Mouse (Mus musculus): Measurements from ENCODE around the gene Tap1. TPM values are rescaled to one million over a fixed set of nuclear protein-coding genes. Genes with fewer than 3 reads are reported as not detected.

Gene Tap1
- polyA plus RNA-seq, 1 experiment from 2014 or later, result 2.2 TPM

Other genes with a start within 250 kb of the Tap1 start
- 157 and 161 TPM in 2 replicates for gene Pfdn6, start 247.2 kb upstream of the Tap1 start, polyA plus RNA-seq (2014; fragmentation: Nextera tagmentation; extraction: Ambion mirVana)
- 15.6 and 19.5 TPM in 2 replicates for gene Wdr46, start 246.9 kb upstream of the Tap1 start, polyA plus RNA-seq (2014; fragmentation: Nextera tagmentation; extraction: Ambion mirVana)
- 7.8 and 9.2 TPM in 2 replicates for gene B3galt4, start 236.1 kb upstream of the Tap1 start, polyA plus RNA-seq (2014; fragmentation: Nextera tagmentation; extraction: Ambion mirVana)
- gene Vps52, start 231.7 kb upstream of the Tap1 start, polyA plus RNA-seq (2014; fragmentation: Nextera tagmentation; extraction: Ambion mirVana), result 56.0 and 56.6 TPM in 2 replicates
- gene Rps18, start 231.6 kb upstream of the Tap1 start, polyA plus RNA-seq (2014; fragmentation: Nextera tagmentation; extraction: Ambion mirVana), result 804 and 966 TPM in 2 replicates
- 12.5 and 16.5 TPM in 2 replicates for gene H2-K1, start 187.2 kb upstream of the Tap1 start, polyA plus RNA-seq (2014; fragmentation: Nextera tagmentation; extraction: Ambion mirVana)
- 6.3 and 7.8 TPM in 2 replicates for gene Ring1, start 162.9 kb upstream of the Tap1 start, polyA plus RNA-seq (2014; fragmentation: Nextera tagmentation; extraction: Ambion mirVana)
- 64.3 and 67.3 TPM in 2 replicates for gene H2-Ke6, start 159.5 kb upstream of the Tap1 start, polyA plus RNA-seq (2014; fragmentation: Nextera tagmentation; extraction: Ambion mirVana)
- 87.1 and 97.0 TPM in 2 replicates for gene Slc39a7, start 155.9 kb upstream of the Tap1 start, polyA plus RNA-seq (2014; fragmentation: Nextera tagmentation; extraction: Ambion mirVana)
- 32.2 and 34.5 TPM in 2 replicates for gene Rxrb, start 155.7 kb upstream of the Tap1 start, polyA plus RNA-seq (2014; fragmentation: Nextera tagmentation; extraction: Ambion mirVana)
- gene Col11a2, start 148.1 kb upstream of the Tap1 start, polyA plus RNA-seq (2014; fragmentation: Nextera tagmentation; extraction: Ambion mirVana), result 2.7 and 3.4 TPM in 2 replicates
- gene H2-Oa, start 95.2 kb upstream of the Tap1 start, polyA plus RNA-seq (2014; fragmentation: Nextera tagmentation; extraction: Ambion mirVana), result 0.29 TPM in 1 of 2 replicates, not detected in the other
- 19.2 and 20.2 TPM in 2 replicates for gene H2-DMa, start 68.0 kb upstream of the Tap1 start, polyA plus RNA-seq (2014; fragmentation: Nextera tagmentation; extraction: Ambion mirVana)
- gene Brd2, start 64.9 kb upstream of the Tap1 start, polyA plus RNA-seq (2014; fragmentation: Nextera tagmentation; extraction: Ambion mirVana), result 133 and 136 TPM in 2 replicates
- gene H2-DMb2, start 44.2 kb upstream of the Tap1 start, polyA plus RNA-seq (2014; fragmentation: Nextera tagmentation; extraction: Ambion mirVana), result 0.16 TPM in 1 of 2 replicates, not detected in the other
- 0.72 and 0.76 TPM in 2 replicates for gene H2-DMb1, start 34.5 kb upstream of the Tap1 start, polyA plus RNA-seq (2014; fragmentation: Nextera tagmentation; extraction: Ambion mirVana)
- 0.95 and 1.2 TPM in 2 replicates for gene Psmb9, start 211 bp downstream of the Tap1 start, polyA plus RNA-seq (2014; fragmentation: Nextera tagmentation; extraction: Ambion mirVana)
- gene Psmb8, start 10.2 kb downstream of the Tap1 start, polyA plus RNA-seq (2014; fragmentation: Nextera tagmentation; extraction: Ambion mirVana), result 3.6 and 3.8 TPM in 2 replicates
- gene Tap2, start 16.0 kb downstream of the Tap1 start, polyA plus RNA-seq (2014; fragmentation: Nextera tagmentation; extraction: Ambion mirVana), result 0.72 and 1.6 TPM in 2 replicates
- not detected in 2 replicates for gene H2-Ob, start 51.4 kb downstream of the Tap1 start, polyA plus RNA-seq (2014; fragmentation: Nextera tagmentation; extraction: Ambion mirVana)
- gene H2-Ab1, start 70.1 kb downstream of the Tap1 start, polyA plus RNA-seq (2014; fragmentation: Nextera tagmentation; extraction: Ambion mirVana), result 0.80 and 1.8 TPM in 2 replicates
- gene H2-Aa, start 100.3 kb downstream of the Tap1 start, polyA plus RNA-seq (2014; fragmentation: Nextera tagmentation; extraction: Ambion mirVana), result 0.31 and 0.58 TPM in 2 replicates
- gene H2-Eb1, start 118.3 kb downstream of the Tap1 start, polyA plus RNA-seq (2014; fragmentation: Nextera tagmentation; extraction: Ambion mirVana), result 3.9 and 4.2 TPM in 2 replicates
- gene H2-Eb2, start 138.1 kb downstream of the Tap1 start, polyA plus RNA-seq (2014; fragmentation: Nextera tagmentation; extraction: Ambion mirVana), result 0.12 and 0.35 TPM in 2 replicates
- gene Btnl2, start 167.3 kb downstream of the Tap1 start, polyA plus RNA-seq (2014; fragmentation: Nextera tagmentation; extraction: Ambion mirVana), result 0.10 TPM in 1 of 2 replicates, not detected in the other
- not detected in 2 replicates for gene Btnl1, start 189.6 kb downstream of the Tap1 start, polyA plus RNA-seq (2014; fragmentation: Nextera tagmentation; extraction: Ambion mirVana)
- gene BC051142, start 211.3 kb downstream of the Tap1 start, polyA plus RNA-seq (2014; fragmentation: Nextera tagmentation; extraction: Ambion mirVana), result 4.2 and 5.6 TPM in 2 replicates